ENCODE assay signal across 19 mouse cellular contexts in genomic region chr4:63236235-63236634, GRCm38 (mm10). TPM values are rescaled to one million over a fixed set of nuclear protein-coding genes. Genes with fewer than 3 reads are reported as not detected.
DNase-seq lines count a peak whose midpoint lies in the region; ATAC-seq and TF ChIP-seq lines count a peak whose summit lies in the region.
"Had no signal": no experiment of that assay in that cellular context is flagged by ENCODE, and none has a peak within 500 bp of the region (broad histone marks: within the 10 kb centered on the region; RNA-seq: fewer than 3 reads in every experiment).

No protein-coding gene starts in this region.

- H3K4me2 ChIP-seq in kidney, embryonic 14.5 days (replicated peaks; ENCODE audit: low read depth, low read length) = no peak overlapping the region
- H3K4me2 ChIP-seq in liver, embryonic 14.5 days (ENCODE audit: low read depth) = no peak overlapping the region
- H3K4me2 ChIP-seq: embryonic facial prominence, embryonic 15.5 days; forebrain, embryonic 13.5 days; midbrain, embryonic 12.5 days had no signal

- peaks cover 40% of the 10 kb centered on the region for H3K4me1 ChIP-seq in kidney, embryonic 14.5 days (ENCODE audit: control insufficient read depth, insufficient read depth, low read length)
- H3K4me1 ChIP-seq in embryonic facial prominence, embryonic 10.5 days = peaks cover 55% of the 10 kb centered on the region
- H3K4me1 ChIP-seq in liver, embryonic 14.5 days (replicated peaks; ENCODE audit: control insufficient read depth in 2 of 2, insufficient read depth in 2 of 2, low read length in 1 of 2) = peaks cover 0 to 21% of the 10 kb centered on the region in 2 experiments; a peak in 2 of 4 replicates

- TF ChIP-seq EP300 in liver, embryonic 14.5 days (IDR thresholded peaks at IDR 0.05; ENCODE audit: low read depth) = no peak

- H3K4me3 ChIP-seq in kidney, embryonic 14.5 days (ENCODE audit: low read length) = no peak overlapping the region
- no peak overlapping the region for H3K4me3 ChIP-seq in embryonic facial prominence, embryonic 10.5 days
- H3K4me3 ChIP-seq in liver, embryonic 14.5 days (ENCODE audit: insufficient read depth in 1 of 2, low read depth in 2 of 2, low read length in 2 of 2) = no peak overlapping the region
- no peak overlapping the region for H3K4me3 ChIP-seq in layer of hippocampus, adult 2 months
- no peak overlapping the region for H3K4me3 ChIP-seq in gastrocnemius, adult 2 months
- H3K4me3 ChIP-seq: embryonic facial prominence, embryonic 15.5 days; forebrain, embryonic 13.5 days; midbrain, embryonic 12.5 days had no signal

- 35% methylated on average over 2 of the region's 2 CpGs for WGBS in kidney, embryonic 14.5 days
- 66% methylated on average over 2 of the region's 2 CpGs for WGBS in embryonic facial prominence, embryonic 10.5 days
- 46% methylated on average over 2 of the region's 2 CpGs for WGBS in liver, embryonic 14.5 days (ENCODE audit: insufficient replicate concordance)

- intact Hi-C loops in gastrocnemius, adult 2 months (cut with DNase I) = no loop called here

- TF ChIP-seq CTCF in liver, embryonic 14.5 days (IDR thresholded peaks at IDR 0.05; ENCODE audit: low read depth) = no peak
- no peak for TF ChIP-seq CTCF in layer of hippocampus, adult 2 months (conservative IDR thresholded peaks at IDR 0.05)
- TF ChIP-seq CTCF in gastrocnemius, adult 2 months (IDR thresholded peaks at IDR 0.05) = no peak

- no peak overlapping the region for H3K9ac ChIP-seq in kidney, embryonic 14.5 days (ENCODE audit: low read depth, low read length)
- no peak overlapping the region for H3K9ac ChIP-seq in liver, embryonic 14.5 days (replicated peaks)
- H3K9ac ChIP-seq: embryonic facial prominence, embryonic 15.5 days; forebrain, embryonic 13.5 days; midbrain, embryonic 12.5 days had no signal

- H3K27ac ChIP-seq in kidney, embryonic 14.5 days (ENCODE audit: low read depth, low read length) = no peak overlapping the region
- H3K27ac ChIP-seq in embryonic facial prominence, embryonic 10.5 days (replicated peaks) = peak overlapping the region; percentile 40; the same call in 1 of the 2 replicates
- no peak overlapping the region for H3K27ac ChIP-seq in liver, embryonic 14.5 days
- no peak overlapping the region for H3K27ac ChIP-seq in layer of hippocampus, adult 2 months
- no peak overlapping the region for H3K27ac ChIP-seq in gastrocnemius, adult 2 months
- H3K27ac ChIP-seq: embryonic facial prominence, embryonic 15.5 days; forebrain, embryonic 13.5 days; midbrain, embryonic 12.5 days had no signal

- H3K36me3 ChIP-seq in kidney, embryonic 14.5 days (ENCODE audit: control insufficient read depth, insufficient read depth, low read length) = peaks cover 8% of the 10 kb centered on the region; the same call in 1 of the 2 replicates
- H3K36me3 ChIP-seq in embryonic facial prominence, embryonic 10.5 days (replicated peaks) = peaks cover 21% of the 10 kb centered on the region
- no peaks in the 10 kb centered on the region for H3K36me3 ChIP-seq in liver, embryonic 14.5 days (replicated peaks; ENCODE audit: control insufficient read depth, insufficient read depth, low read depth)
- H3K36me3 ChIP-seq: G1E; midbrain, embryonic 12.5 days had no signal

- no peaks in the 10 kb centered on the region for H3K27me3 ChIP-seq in kidney, embryonic 14.5 days (ENCODE audit: control insufficient read depth, insufficient read depth, low read length)
- H3K27me3 ChIP-seq in embryonic facial prominence, embryonic 10.5 days (replicated peaks; ENCODE audit: low read depth, poor library complexity, severe bottlenecking) = no peaks in the 10 kb centered on the region
- no peaks in the 10 kb centered on the region for H3K27me3 ChIP-seq in liver, embryonic 14.5 days (ENCODE audit: control insufficient read depth, insufficient read depth, low read length)
- H3K27me3 ChIP-seq: embryonic facial prominence, embryonic 15.5 days; midbrain, embryonic 12.5 days had no signal

- H3K9me3 ChIP-seq in kidney, embryonic 14.5 days (ENCODE audit: control insufficient read depth, low read length) = no peaks in the 10 kb centered on the region
- H3K9me3 ChIP-seq in embryonic facial prominence, embryonic 10.5 days = peaks cover 2% of the 10 kb centered on the region; the same call in 1 of the 2 replicates
- H3K9me3 ChIP-seq in liver, embryonic 14.5 days (ENCODE audit: control insufficient read depth, low read length) = no peaks in the 10 kb centered on the region
- H3K9me3 ChIP-seq: embryonic facial prominence, embryonic 15.5 days; midbrain, embryonic 12.5 days had no signal

- no peak for ATAC-seq in kidney, embryonic 14.5 days (ENCODE audit: low FRiP score, low TSS enrichment)
- peak; percentile 83 for ATAC-seq in liver, embryonic 14.5 days (ENCODE audit: insufficient read depth)
- ATAC-seq: forebrain, embryonic 13.5 days; hindbrain, embryonic 16.5 days had no signal

- DNase-seq in kidney, adult 11 months = peak; percentile 93
- DNase-seq in embryonic facial prominence, embryonic 10.5 days (ENCODE audit: low spot score) = no peak
- peak; percentile 89 for DNase-seq in kidney, postnatal 14 days
- DNase-seq in liver, embryonic 14.5 days (ENCODE audit: low read depth in 3 of 3, low spot score in 3 of 3) = peak; percentile 23 to 27 (median 24)
- DNase-seq in MN1 (ENCODE audit: low spot score) = no peak
- no peak for DNase-seq in layer of hippocampus, adult 2 months (ENCODE audit: low spot score in 2 of 2)
- DNase-seq in gastrocnemius, adult 2 months = no peak
- DNase-seq: heart, adult 11 months; heart, postnatal 14 days; layer of hippocampus, adult 9-11 months; lung, postnatal 10 days; right cerebral cortex, postnatal 14 days; thymus, adult 2 months had no signal

RNA-seq across cellular contexts. Expression of gene Col27a1, which starts 22.4 kb away (rescaled TPM):
- 8.8 and 10.6 TPM in 2 replicates for polyA plus RNA-seq in kidney, embryonic 14.5 days (2014; fragmentation: Nextera tagmentation; extraction: Ambion mirVana)
- polyA plus RNA-seq in embryonic facial prominence, embryonic 10.5 days (2016; fragmentation: Nextera tagmentation; extraction: Ambion mirVana) = 4.3 and 5.3 TPM in 2 replicates
- 3.8 and 4.2 TPM in 2 replicates for polyA plus RNA-seq in liver, embryonic 14.5 days (2012; rRNA removed)
- 0.75 and 1.2 TPM in 2 replicates for polyA plus RNA-seq in liver, embryonic 14.5 days (2014; fragmentation: Nextera tagmentation; extraction: Ambion mirVana)
- total RNA-seq in layer of hippocampus, adult 2 months (2021) = 1 to 10 TPM; 4.1 to 5.1 TPM
- under 1 TPM; 0.23 to 0.75 TPM for total RNA-seq in gastrocnemius, adult 2 months (2021)
- polyA plus RNA-seq: G1E had no signal

Comparison
In these comparisons a context has a peak if more than half of its experiments do, and no peak if none do; other contexts are left out.
1. DNase-seq: peak in kidney, adult 11 months (single experiment), kidney, postnatal 14 days (single experiment) and liver, embryonic 14.5 days (3 of 3); none in embryonic facial prominence, embryonic 10.5 days (single experiment), MN1 (single experiment), layer of hippocampus, adult 2 months (0 of 2) and gastrocnemius, adult 2 months (single experiment).